Mouse (Mus musculus) intestine, embryonic 14.5 days (tissue): Measurements from ENCODE around the gene Suv39h1. TPM values are rescaled to one million over a fixed set of nuclear protein-coding genes. Genes with fewer than 3 reads are reported as not detected.
"Not testable (repeated sequence)": the region's sequence is repeated elsewhere in the genome, so short reads cannot be mapped to it uniquely, and the experiment has no call there.

ENCODE experiments used
- ATAC-seq: fragments of 200-750 bp; cut with Nextera tagmentation; replicated peaks from 2 replicates; pipeline ENCODE4 v1.8.0; 2017; ENCODE audit warnings: low read depth, moderate number of reproducible peaks, moderate TSS enrichment, moderate library complexity; ENCODE audit not compliant: low FRiP score, low TSS enrichment
- DNase-seq: peaks from one replicate; pipeline ENCODE4 v3.0.0-alpha.2; 2018; ENCODE audit warnings: low spot score
- H3K27ac ChIP-seq: fragments of 300-500 bp; sonication (generic); 2 replicates; pipeline ENCODE4 v1.5.1; 2014; ENCODE audit warnings: low read depth, mild to moderate bottlenecking, control low read depth
- H3K27me3 ChIP-seq: fragments of 300-500 bp; sonication (generic); replicated peaks from 2 replicates; pipeline ENCODE4 v1.6.1; 2014; ENCODE audit warnings: low read length, control low read depth; ENCODE audit not compliant: control insufficient read depth, insufficient read depth
- H3K36me3 ChIP-seq: fragments of 300-500 bp; sonication (generic); 2 replicates; pipeline ENCODE4 v1.6.1; 2014; ENCODE audit warnings: low read length, control low read depth; ENCODE audit not compliant: control insufficient read depth, insufficient read depth
- H3K4me1 ChIP-seq: fragments of 300-500 bp; sonication (generic); replicated peaks from 2 replicates; pipeline ENCODE4 v1.6.1; 2014; ENCODE audit warnings: low read length, control low read depth, mixed read lengths; ENCODE audit not compliant: control insufficient read depth, insufficient read depth
- H3K4me2 ChIP-seq: fragments of 300-500 bp; sonication (generic); 2 replicates; pipeline ENCODE4 v1.6.1; 2014; ENCODE audit warnings: low read length
- H3K4me3 ChIP-seq: fragments of 300-500 bp; sonication (generic); 2 replicates; pipeline ENCODE4 v1.5.1; 2014; ENCODE audit warnings: low read depth, low read length, control low read depth, mixed read lengths
- H3K9ac ChIP-seq: fragments of 300-500 bp; sonication (generic); 2 replicates; pipeline ENCODE4 v1.6.1; 2014; ENCODE audit warnings: mild to moderate bottlenecking, low read length
- H3K9me3 ChIP-seq: fragments of 300-500 bp; sonication (generic); 2 replicates; pipeline ENCODE4 v1.6.1; 2016; ENCODE audit warnings: low read length, control low read depth; ENCODE audit not compliant: control insufficient read depth
- WGBS: fragments of 180-500 bp; shearing (Covaris S2); extraction: QIAGEN DNeasy Blood & Tissue Kit; methylation state at CpG from one replicate; pipeline ENCODE4 v1.1.7; 2014; 5-methylcytosine and 5-hydroxymethylcytosine counted together
- polyA plus RNA-seq: library from polyadenylated mRNA; unstranded; fragments of >200 nt; fragmentation: Nextera tagmentation; extraction: Ambion mirVana; gene quantifications from 2 replicates; pipeline ENCODE4 v1.2.1, GENCODE M21; 2014

Suv39h1 gene
- polyA plus RNA-seq, 1 experiment from 2014 or later: 59.7 TPM

GRCm38 (mm10) chrX:8018286-8018685 is 56.3 kb downstream of the Suv39h1 start, which contains the start of gene Glod5:
Glod5 (minus strand) TSS chrX:8018492.
- Histone ChIP-seq H3K36me3 (no peaks in the 10 kb centered on the region), H3K4me3 (no peak within 1 kb of the TSS), H3K4me2 (no peak within 1 kb of the TSS), H3K9ac (no peak within 1 kb of the TSS), H3K27ac (no peak within 1 kb of the TSS), H3K4me1 (no peaks in the 10 kb centered on the region), H3K27me3 (no peaks in the 10 kb centered on the region), H3K9me3 (no peaks in the 10 kb centered on the region)
- 55% methylated on average over 2 of the region's 2 CpGs for WGBS
- DNase-seq (no peak), ATAC-seq (no peak)

GRCm38 (mm10) chrX:8017142-8017541 is 57.4 kb downstream of the Suv39h1 start:
- ATAC-seq (no peak), DNase-seq (no peak)
- Histone ChIP-seq H3K9me3 (no peaks in the 10 kb centered on the region), H3K9ac (no peak overlapping the region), H3K27me3 (no peaks in the 10 kb centered on the region), H3K4me2 (no peak overlapping the region), H3K36me3 (no peaks in the 10 kb centered on the region), H3K4me3 (no peak overlapping the region), H3K27ac (no peak overlapping the region), H3K4me1 (no peaks in the 10 kb centered on the region)
- 8% methylated on average over 5 of the region's 5 CpGs for WGBS

GRCm38 (mm10) chrX:8015675-8016074 is 58.9 kb downstream of the Suv39h1 start:
- not testable (repeated sequence) for H3K4me2 ChIP-seq, H3K27me3 ChIP-seq, H3K9me3 ChIP-seq, H3K27ac ChIP-seq, H3K4me3 ChIP-seq, H3K9ac ChIP-seq, H3K4me1 ChIP-seq, H3K36me3 ChIP-seq
- DNase-seq: peak; percentile 53
- 0 out of 2 replicates have a peak, but pooled peaks have one; percentile 43 for ATAC-seq
- 20% methylated on average over 7 of the region's 7 CpGs for WGBS

GRCm38 (mm10) chrX:8013569-8014314 is 60.8 kb downstream of the Suv39h1 start:
- H3K9ac ChIP-seq: no peak overlapping the region
- no peak overlapping the region for H3K4me3 ChIP-seq
- DNase-seq: no peak
- no peaks in the 10 kb centered on the region for H3K27me3 ChIP-seq
- ATAC-seq: no peak
- H3K4me1 ChIP-seq: no peaks in the 10 kb centered on the region
- no peak overlapping the region for H3K27ac ChIP-seq
- no peaks in the 10 kb centered on the region for H3K9me3 ChIP-seq
- WGBS: 51% methylated on average over 7 of the region's 8 CpGs
- H3K4me2 ChIP-seq: no peak overlapping the region
- no peaks in the 10 kb centered on the region for H3K36me3 ChIP-seq

GRCm38 (mm10) chrX:8013157-8013556 is 61.4 kb downstream of the Suv39h1 start:
- WGBS: 12% methylated on average over 2 of the region's 2 CpGs
- no peak overlapping the region for H3K4me3 ChIP-seq
- no peak overlapping the region for H3K9ac ChIP-seq

More at GRCm38 (mm10) chrX:8013157-8013556, 61.4 kb downstream of the Suv39h1 start:
- Histone ChIP-seq H3K9me3 (no peaks in the 10 kb centered on the region), H3K27ac (no peak overlapping the region), H3K4me2 (no peak overlapping the region), H3K27me3 (no peaks in the 10 kb centered on the region), H3K4me1 (no peaks in the 10 kb centered on the region), H3K36me3 (no peaks in the 10 kb centered on the region)
- DNase-seq: no peak
- no peak for ATAC-seq

Other genes with a start within 250 kb of the Suv39h1 start
- gene Otud5, start 233.4 kb downstream of the Suv39h1 start, polyA plus RNA-seq: 30.4 and 32.1 TPM in 2 replicates
- gene Pim2, start 196.5 kb downstream of the Suv39h1 start, polyA plus RNA-seq: 5.8 and 7.5 TPM in 2 replicates
- gene Slc35a2, start 190.7 kb downstream of the Suv39h1 start, polyA plus RNA-seq: 12.3 and 12.6 TPM in 2 replicates
- gene Pqbp1, start 175.5 kb downstream of the Suv39h1 start, polyA plus RNA-seq: 90.5 and 99.5 TPM in 2 replicates
- 150 and 157 TPM in 2 replicates for gene Timm17b, start 175.4 kb downstream of the Suv39h1 start, polyA plus RNA-seq
- gene Gm10491, start 166.9 kb downstream of the Suv39h1 start, polyA plus RNA-seq: not detected in 2 replicates
- not detected in 2 replicates for gene Gm10490, start 165.2 kb downstream of the Suv39h1 start, polyA plus RNA-seq
- 10.1 and 13.8 TPM in 2 replicates for gene Pcsk1n, start 154.9 kb downstream of the Suv39h1 start, polyA plus RNA-seq
- not detected in 2 replicates for gene Eras, start 146.2 kb downstream of the Suv39h1 start, polyA plus RNA-seq
- 22.4 and 24.3 TPM in 2 replicates for gene Hdac6, start 126.9 kb downstream of the Suv39h1 start, polyA plus RNA-seq
- gene Gata1, start 96.7 kb downstream of the Suv39h1 start, polyA plus RNA-seq: 0.43 and 0.80 TPM in 2 replicates
- gene Glod5, start 56.3 kb downstream of the Suv39h1 start, polyA plus RNA-seq: not detected in 2 replicates
- 0.35 and 0.51 TPM in 2 replicates for gene Was, start 15.7 kb upstream of the Suv39h1 start, polyA plus RNA-seq
- 23.3 and 27.0 TPM in 2 replicates for gene Wdr13, start 58.1 kb upstream of the Suv39h1 start, polyA plus RNA-seq
- gene Rbm3, start 71.1 kb upstream of the Suv39h1 start, polyA plus RNA-seq: 537 and 553 TPM in 2 replicates
- 13.2 and 14.3 TPM in 2 replicates for gene Tbc1d25, start 101.4 kb upstream of the Suv39h1 start, polyA plus RNA-seq
- gene Ebp, start 118.8 kb upstream of the Suv39h1 start, polyA plus RNA-seq: 59.6 and 69.7 TPM in 2 replicates
- gene Porcn, start 131.8 kb upstream of the Suv39h1 start, polyA plus RNA-seq: 8.9 and 9.2 TPM in 2 replicates
- gene Ftsj1, start 177.6 kb upstream of the Suv39h1 start, polyA plus RNA-seq: 39.3 and 39.5 TPM in 2 replicates
- gene Slc38a5, start 196.4 kb upstream of the Suv39h1 start, polyA plus RNA-seq: 0.94 and 9.7 TPM in 2 replicates